Mouse (Mus musculus) lung, adult 2 months (tissue): ENCODE measurements at regions not wholly inside any gene's neighbourhood (a gene's known extent, or its start where the extent isn't known, plus 50 kb on each side); places are given as distances from the start of the nearest gene placed in this dataset.

ENCODE experiments used
- CTCF ChIP-seq: fragments of 200-500 bp; IDR thresholded peaks from 2 replicates; pipeline ENCODE4 v1.5.1; 2011; ENCODE audit warnings: mild to moderate bottlenecking, low read length, control low read depth; ENCODE audit not compliant: insufficient read depth
- POLR2A ChIP-seq: fragments of 200-500 bp; IDR thresholded peaks from 2 replicates; pipeline ENCODE4 v1.6.1; 2011; ENCODE audit warnings: low read depth, mild to moderate bottlenecking, control low read depth, low read length, borderline replicate concordance; ENCODE audit errors: extremely low read depth

DNA sequence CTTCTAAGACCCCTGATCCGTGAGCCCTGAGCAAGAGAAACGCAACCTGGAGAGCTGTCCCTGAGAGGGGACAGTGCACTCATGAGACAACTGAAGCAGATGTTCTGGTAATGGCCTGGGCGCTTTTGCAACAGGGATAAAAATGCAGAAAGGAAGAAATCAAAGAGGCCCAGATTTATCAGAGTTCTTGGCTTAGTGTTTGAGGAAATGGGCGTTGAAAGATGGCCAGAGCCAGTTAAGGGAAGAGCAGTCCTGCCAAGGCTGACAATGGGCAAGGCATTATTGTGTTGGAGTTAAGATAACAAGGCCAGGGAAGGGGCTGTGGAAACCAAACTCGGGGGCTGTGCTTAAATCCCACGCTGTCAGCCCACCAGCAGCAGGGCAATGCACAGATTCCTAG, 130.6 kb downstream of the Katnal1 start:
- no peak for TF ChIP-seq POLR2A
- no peak for TF ChIP-seq CTCF
